Mouse (Mus musculus) lung, adult 2 months (tissue): ENCODE measurements around the gene Eri2.

Source experiments
- CTCF ChIP-seq: fragments of 200-500 bp; IDR thresholded peaks from 2 replicates; pipeline ENCODE4 v1.5.1; 2011; ENCODE audit warnings: mild to moderate bottlenecking, low read length, control low read depth; ENCODE audit not compliant: insufficient read depth
- POLR2A ChIP-seq: fragments of 200-500 bp; IDR thresholded peaks from 2 replicates; pipeline ENCODE4 v1.6.1; 2011; ENCODE audit warnings: low read depth, mild to moderate bottlenecking, control low read depth, low read length, borderline replicate concordance; ENCODE audit errors: extremely low read depth

- peak; percentile 41; the same call in 1 of the 2 replicates for TF ChIP-seq CTCF
- peak; percentile 84; the same call in 1 of the 2 replicates for TF ChIP-seq POLR2A
Measured at GRCm38 (mm10) chr7:119720253-119720946, 73.5 kb downstream of the Eri2 start, which contains the start of gene Thumpd1.
